Mouse (Mus musculus): ENCODE measurements around the gene Creb3l1. TPM values are rescaled to one million over a fixed set of nuclear protein-coding genes. Genes with fewer than 3 reads are reported as not detected.

Gene Creb3l1
- polyA plus RNA-seq, 1 experiment from 2014 or later: 1.3 TPM

DNA sequence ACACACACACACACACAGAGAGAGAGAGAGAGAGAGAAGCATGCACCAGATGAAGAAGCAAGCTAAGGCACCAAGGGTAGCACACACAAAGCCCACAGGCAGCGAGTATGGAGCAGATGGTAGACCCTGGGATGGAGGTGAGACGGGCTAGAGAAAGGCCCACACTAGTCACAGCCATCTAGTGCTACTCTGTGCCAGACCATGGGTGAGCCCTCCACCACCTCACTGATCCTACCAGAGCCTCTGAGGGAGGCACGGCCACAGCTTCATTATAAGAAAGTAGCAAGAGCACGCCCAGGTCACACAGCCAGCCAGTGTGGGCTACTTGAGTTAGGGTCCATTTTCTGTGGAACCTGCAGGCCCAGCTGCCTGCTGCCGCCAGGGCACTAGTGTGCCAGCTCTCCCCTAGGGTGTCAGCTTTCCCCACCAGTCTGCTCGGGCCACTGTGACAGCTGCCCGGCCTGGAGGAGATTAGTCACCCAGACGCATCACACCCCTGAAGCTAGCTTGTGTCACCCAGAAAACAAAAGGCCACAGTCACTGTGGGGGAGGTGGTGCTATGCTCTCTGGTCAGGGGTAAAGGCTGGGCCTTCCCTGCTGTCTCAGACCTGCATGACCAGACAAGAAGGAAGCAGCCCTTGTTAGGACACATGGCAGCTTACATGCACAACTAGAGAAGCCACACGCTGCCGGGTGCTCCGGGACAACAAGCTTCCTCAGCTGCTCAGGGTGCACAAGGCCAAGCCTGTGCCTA, 76.7 kb downstream of the Creb3l1 start:
- ATAC-seq: 0 out of 2 replicates have a peak, but pooled peaks have one; percentile 7
- no peak overlapping the region for H3K4me3 ChIP-seq (replicated peaks; ENCODE audit: low read length)
- 45% methylated on average over 11 of the region's 11 CpGs for WGBS
- H3K27me3 ChIP-seq (replicated peaks; ENCODE audit: control insufficient read depth, insufficient read depth, low read length): no peaks in the 10 kb centered on the region
- H3K9me3 ChIP-seq (ENCODE audit: control insufficient read depth, low read length): no peaks in the 10 kb centered on the region
- H3K4me2 ChIP-seq (ENCODE audit: low read length): no peak overlapping the region
- 0 out of 2 replicates have a peak overlapping the region, but pooled peaks have one; percentile 23 for H3K9ac ChIP-seq (replicated peaks; ENCODE audit: low read depth, low read length)
- peaks cover 41% of the 10 kb centered on the region for H3K4me1 ChIP-seq (replicated peaks; ENCODE audit: control insufficient read depth, insufficient read depth, low read length)
- no peaks in the 10 kb centered on the region for H3K36me3 ChIP-seq (ENCODE audit: control insufficient read depth, insufficient read depth)
- 0 out of 2 replicates have a peak overlapping the region, but pooled peaks have one; percentile 24 for H3K27ac ChIP-seq (ENCODE audit: low read length)

DNA sequence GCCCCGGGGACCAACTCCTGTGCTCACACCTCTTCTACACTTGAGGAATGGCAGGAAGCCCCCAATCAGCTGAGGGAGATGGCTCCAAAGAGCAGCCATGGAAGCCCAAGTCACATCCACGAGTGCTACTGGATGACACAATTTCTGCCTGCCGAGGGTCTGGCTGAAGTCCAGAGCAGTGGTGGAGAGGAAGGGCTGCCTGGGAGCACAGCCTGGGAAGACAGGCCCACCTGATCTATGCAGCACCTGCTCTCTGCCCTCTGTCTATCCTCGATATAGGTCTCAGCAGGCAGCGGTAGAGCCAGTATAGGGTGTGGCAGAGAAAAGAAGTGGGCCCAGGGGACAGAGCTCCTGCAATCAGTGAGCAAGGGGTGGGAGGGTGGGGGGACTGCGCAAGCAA, 77.5 kb downstream of the Creb3l1 start:
- no peaks in the 10 kb centered on the region for H3K9me3 ChIP-seq (ENCODE audit: control insufficient read depth, low read length)
- H3K4me3 ChIP-seq (replicated peaks; ENCODE audit: low read length): no peak overlapping the region
- H3K27me3 ChIP-seq (replicated peaks; ENCODE audit: control insufficient read depth, insufficient read depth, low read length): no peaks in the 10 kb centered on the region
- H3K27ac ChIP-seq (ENCODE audit: low read length): no peak overlapping the region
- no peak for ATAC-seq
- no peaks in the 10 kb centered on the region for H3K36me3 ChIP-seq (ENCODE audit: control insufficient read depth, insufficient read depth)
- 45% methylated on average over 5 of the region's 6 CpGs for WGBS
- peaks cover 41% of the 10 kb centered on the region for H3K4me1 ChIP-seq (replicated peaks; ENCODE audit: control insufficient read depth, insufficient read depth, low read length)
- H3K4me2 ChIP-seq (ENCODE audit: low read length): no peak overlapping the region
- H3K9ac ChIP-seq (replicated peaks; ENCODE audit: low read depth, low read length): no peak overlapping the region

DNA sequence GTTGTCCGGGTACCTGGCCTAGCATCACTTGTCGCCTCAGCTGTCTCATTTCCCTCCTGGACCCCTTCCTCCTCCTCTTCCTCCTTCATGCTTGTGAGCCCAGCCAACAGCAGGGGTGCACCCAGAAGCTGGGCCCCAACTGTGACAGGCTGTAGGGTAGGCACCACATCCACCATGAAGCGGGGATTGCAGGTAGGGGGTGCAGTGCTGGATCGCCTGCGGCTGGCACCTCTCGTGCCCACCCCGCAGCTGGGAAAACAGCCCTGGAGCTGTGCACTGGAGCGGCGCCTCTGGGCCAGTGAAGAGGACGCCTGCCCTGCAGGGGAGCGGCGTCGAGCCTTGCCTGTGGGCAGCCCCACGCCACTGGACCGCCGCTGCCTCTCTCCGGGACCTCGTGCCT, 78.8 kb downstream of the Creb3l1 start, which contains the start of gene Gm9821:
Gm9821 (plus strand) TSS at position 221 of the 400 bp plus-strand sequence.
- H3K9ac ChIP-seq (replicated peaks; ENCODE audit: low read depth, low read length): peak within 1 kb of the TSS; percentile 15; the same call in 1 of the 2 replicates
- H3K36me3 ChIP-seq (ENCODE audit: control insufficient read depth, insufficient read depth): no peaks in the 10 kb centered on the region
- H3K4me3 ChIP-seq (replicated peaks; ENCODE audit: low read length): no peak within 1 kb of the TSS
- WGBS: 87% methylated on average over 18 of the region's 18 CpGs
- H3K9me3 ChIP-seq (ENCODE audit: control insufficient read depth, low read length): no peaks in the 10 kb centered on the region
- H3K4me1 ChIP-seq (replicated peaks; ENCODE audit: control insufficient read depth, insufficient read depth, low read length): peaks cover 37% of the 10 kb centered on the region
- H3K4me2 ChIP-seq (ENCODE audit: low read length): no peak within 1 kb of the TSS
- no peak within 1 kb of the TSS for H3K27ac ChIP-seq (ENCODE audit: low read length)
- no peak for ATAC-seq
- H3K27me3 ChIP-seq (replicated peaks; ENCODE audit: control insufficient read depth, insufficient read depth, low read length): no peaks in the 10 kb centered on the region

DNA sequence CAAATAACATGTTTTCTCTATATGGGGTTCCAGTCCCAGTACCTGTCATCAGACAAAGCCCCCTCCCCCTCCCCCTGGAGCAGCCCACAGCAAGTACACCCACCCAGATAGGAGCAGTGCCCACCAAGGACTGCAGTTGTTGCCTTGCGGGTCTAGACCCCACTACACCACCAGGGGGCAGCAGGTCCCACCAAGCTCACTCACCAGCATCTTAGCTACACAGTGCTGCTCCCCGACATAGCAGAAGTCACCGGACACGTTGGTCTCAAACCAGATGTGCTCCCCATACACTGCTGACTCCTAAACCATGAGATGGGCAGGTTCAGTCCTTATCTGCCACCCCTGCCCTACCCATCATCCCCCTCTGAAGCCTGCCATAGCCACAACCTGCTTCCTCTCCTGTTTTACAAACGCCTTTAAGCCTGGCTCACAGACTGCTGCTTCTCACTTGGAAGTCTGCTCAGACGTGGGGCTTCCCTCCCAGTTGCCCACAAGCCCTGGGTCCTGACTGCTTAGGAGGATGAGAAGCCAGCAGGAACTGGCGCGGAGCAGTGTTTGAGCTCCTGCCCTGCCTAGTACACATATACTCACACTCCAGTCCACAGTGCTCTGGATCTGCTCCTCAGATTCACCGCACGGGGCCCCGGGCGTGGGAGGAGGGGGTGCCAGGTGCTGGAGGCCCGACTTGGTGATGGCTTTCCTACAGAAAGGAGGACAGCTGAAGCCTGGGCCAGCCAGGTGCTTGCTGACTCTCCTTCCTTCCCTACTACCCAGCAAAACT, 79.9 kb downstream of the Creb3l1 start:
- Histone ChIP-seq H3K36me3 (ENCODE audit: control insufficient read depth, insufficient read depth) (no peaks in the 10 kb centered on the region), H3K27me3 (replicated peaks; ENCODE audit: control insufficient read depth, insufficient read depth, low read length) (no peaks in the 10 kb centered on the region), H3K4me1 (replicated peaks; ENCODE audit: control insufficient read depth, insufficient read depth, low read length) (peaks cover 26% of the 10 kb centered on the region), H3K9me3 (ENCODE audit: control insufficient read depth, low read length) (no peaks in the 10 kb centered on the region), H3K9ac (replicated peaks; ENCODE audit: low read depth, low read length) (peak overlapping the region; percentile 15; the same call in 1 of the 2 replicates), H3K4me2 (ENCODE audit: low read length) (no peak overlapping the region), H3K27ac (ENCODE audit: low read length) (no peak overlapping the region), H3K4me3 (replicated peaks; ENCODE audit: low read length) (no peak overlapping the region)
- peak; percentile 85 for ATAC-seq
- WGBS: 45% methylated on average over 13 of the region's 13 CpGs

DNA sequence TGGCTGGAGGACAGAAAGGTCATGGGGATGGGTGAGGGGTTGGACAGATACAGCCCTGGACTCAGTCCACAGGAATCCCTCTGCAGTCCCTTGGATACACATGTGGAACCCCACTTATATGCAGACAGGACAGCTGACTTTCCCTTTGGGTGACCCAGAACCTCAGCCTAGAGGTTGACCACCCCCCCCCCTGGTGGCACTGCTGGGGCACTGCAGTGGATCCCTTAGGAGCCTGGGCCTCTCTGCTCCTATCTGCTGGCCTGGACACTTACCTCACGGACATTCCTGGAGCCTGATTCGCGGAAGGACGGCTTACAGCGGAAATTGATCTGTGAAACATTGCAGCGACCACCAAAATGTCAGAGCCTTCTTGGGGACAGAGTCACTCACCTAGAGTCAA, 81.9 kb downstream of the Creb3l1 start:
- Histone ChIP-seq H3K4me2 (ENCODE audit: low read length) (no peak overlapping the region), H3K9me3 (ENCODE audit: control insufficient read depth, low read length) (no peaks in the 10 kb centered on the region), H3K27me3 (replicated peaks; ENCODE audit: control insufficient read depth, insufficient read depth, low read length) (no peaks in the 10 kb centered on the region), H3K27ac (ENCODE audit: low read length) (no peak overlapping the region), H3K4me1 (replicated peaks; ENCODE audit: control insufficient read depth, insufficient read depth, low read length) (peaks cover 11% of the 10 kb centered on the region), H3K9ac (replicated peaks; ENCODE audit: low read depth, low read length) (no peak overlapping the region), H3K36me3 (ENCODE audit: control insufficient read depth, insufficient read depth) (peaks cover 8% of the 10 kb centered on the region; the same call in 1 of the 2 replicates), H3K4me3 (replicated peaks; ENCODE audit: low read length) (no peak overlapping the region)
- no peak for ATAC-seq
- WGBS: 72% methylated on average over 6 of the region's 6 CpGs

DNA sequence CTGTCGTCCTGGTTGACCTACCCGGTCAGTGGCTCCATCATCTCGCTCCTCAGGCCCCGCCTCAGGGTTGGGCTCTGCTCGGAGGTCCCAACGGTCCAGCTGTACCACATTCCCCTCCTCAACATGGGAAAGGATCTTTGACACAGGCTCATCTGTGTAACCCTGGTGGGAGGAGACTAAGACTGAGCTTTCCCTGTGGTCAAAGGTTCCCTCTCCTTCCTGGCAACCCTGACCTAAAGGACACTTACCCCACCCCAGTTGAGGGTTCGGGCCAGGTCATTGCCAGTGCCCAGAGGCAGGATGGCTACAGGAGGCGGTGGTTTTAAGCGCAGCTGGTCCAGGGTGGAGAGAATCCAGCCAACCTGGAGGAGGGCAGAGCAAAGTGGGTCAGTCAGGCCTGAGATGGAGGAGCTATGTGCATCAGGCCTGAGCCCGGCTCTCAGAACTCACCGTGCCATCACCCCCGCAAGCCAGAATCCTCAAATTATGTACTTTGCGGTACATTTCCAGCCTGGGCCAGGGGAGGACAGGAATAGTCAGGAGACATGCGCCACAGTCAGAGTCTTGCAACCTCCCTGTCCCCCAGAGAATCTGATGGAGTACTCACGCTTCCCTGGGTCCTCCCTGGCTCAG, 84.9 kb downstream of the Creb3l1 start:
- Histone ChIP-seq H3K4me3 (replicated peaks; ENCODE audit: low read length) (no peak overlapping the region), H3K9ac (replicated peaks; ENCODE audit: low read depth, low read length) (no peak overlapping the region), H3K9me3 (ENCODE audit: control insufficient read depth, low read length) (no peaks in the 10 kb centered on the region), H3K27ac (ENCODE audit: low read length) (no peak overlapping the region), H3K4me2 (ENCODE audit: low read length) (no peak overlapping the region), H3K4me1 (replicated peaks; ENCODE audit: control insufficient read depth, insufficient read depth, low read length) (peaks cover 2% of the 10 kb centered on the region; the same call in 1 of the 2 replicates), H3K36me3 (ENCODE audit: control insufficient read depth, insufficient read depth) (peaks cover 8% of the 10 kb centered on the region; the same call in 1 of the 2 replicates), H3K27me3 (replicated peaks; ENCODE audit: control insufficient read depth, insufficient read depth, low read length) (no peaks in the 10 kb centered on the region)
- ATAC-seq: no peak
- WGBS: 89% methylated on average over 15 of the region's 15 CpGs

DNA sequence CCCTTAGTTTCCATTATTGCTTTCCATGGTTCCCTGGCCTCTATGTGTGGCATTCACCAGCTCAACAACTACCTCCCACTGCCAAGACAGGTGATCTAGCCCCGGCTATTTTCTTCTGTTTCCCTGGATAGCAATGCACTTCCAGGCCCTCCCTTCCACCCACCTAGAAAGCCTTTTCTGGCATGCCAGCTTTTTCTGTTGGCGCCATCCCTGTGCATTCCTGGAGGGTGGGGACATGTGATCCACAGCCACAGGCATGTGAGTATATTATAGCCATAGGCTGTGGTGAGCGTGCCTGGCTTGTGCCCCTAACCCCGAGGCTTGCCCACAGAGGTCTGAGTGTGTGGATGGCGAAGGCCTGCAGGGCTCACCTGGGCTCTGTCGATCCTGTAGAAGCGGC, 88.1 kb downstream of the Creb3l1 start:
- H3K9me3 ChIP-seq (ENCODE audit: control insufficient read depth, low read length): no peaks in the 10 kb centered on the region
- H3K27ac ChIP-seq (ENCODE audit: low read length): no peak overlapping the region
- H3K4me3 ChIP-seq (replicated peaks; ENCODE audit: low read length): no peak overlapping the region

DNA sequence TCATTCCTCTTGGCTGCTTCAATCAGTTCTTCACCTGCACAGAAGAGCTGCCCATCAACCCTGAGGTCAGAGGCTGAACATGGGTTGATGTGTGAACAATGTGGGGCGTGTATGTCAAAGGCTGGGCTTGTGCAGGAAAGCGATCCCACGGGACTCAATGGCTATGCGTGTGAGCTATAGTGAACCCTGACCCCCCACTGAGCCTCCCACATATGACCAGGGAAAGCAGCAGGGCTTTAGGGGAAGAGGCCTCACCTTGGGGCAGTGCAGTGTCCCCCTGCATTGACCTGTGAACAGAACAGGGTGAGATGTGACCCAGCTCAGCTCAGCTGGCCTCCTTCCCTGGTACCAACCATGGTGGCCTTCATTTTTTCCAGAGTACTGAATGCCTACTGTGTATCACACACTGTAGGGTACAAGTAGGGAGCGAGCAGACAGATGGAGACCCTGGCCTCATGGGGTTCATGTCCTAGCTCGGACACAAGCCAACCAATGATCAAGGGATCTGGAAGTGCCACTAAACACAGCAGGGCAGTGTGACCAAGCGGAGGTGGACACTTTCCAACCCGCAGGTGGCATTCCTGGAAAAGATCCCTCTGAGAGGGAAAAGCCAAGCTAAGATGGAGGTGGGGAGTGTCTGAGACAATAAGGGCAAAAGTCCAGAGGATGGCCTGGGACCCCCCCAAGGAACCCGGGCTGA, 89.3 kb downstream of the Creb3l1 start:
- no peak for ATAC-seq
- WGBS: 87% methylated on average over 9 of the region's 9 CpGs
- no peak overlapping the region for H3K9ac ChIP-seq (replicated peaks; ENCODE audit: low read depth, low read length)
- H3K27ac ChIP-seq (ENCODE audit: low read length): no peak overlapping the region
- peaks cover 23% of the 10 kb centered on the region for H3K4me1 ChIP-seq (replicated peaks; ENCODE audit: control insufficient read depth, insufficient read depth, low read length)
- H3K27me3 ChIP-seq (replicated peaks; ENCODE audit: control insufficient read depth, insufficient read depth, low read length): no peaks in the 10 kb centered on the region
- H3K9me3 ChIP-seq (ENCODE audit: control insufficient read depth, low read length): no peaks in the 10 kb centered on the region
- peaks cover 8% of the 10 kb centered on the region; the same call in 1 of the 2 replicates for H3K36me3 ChIP-seq (ENCODE audit: control insufficient read depth, insufficient read depth)
- no peak overlapping the region for H3K4me3 ChIP-seq (replicated peaks; ENCODE audit: low read length)
- no peak overlapping the region for H3K4me2 ChIP-seq (ENCODE audit: low read length)

More for the DNA sequence above, 88.1 kb downstream of the Creb3l1 start:
- Histone ChIP-seq H3K4me1 (replicated peaks; ENCODE audit: control insufficient read depth, insufficient read depth, low read length) (peaks cover 11% of the 10 kb centered on the region; the same call in 1 of the 2 replicates), H3K4me2 (ENCODE audit: low read length) (no peak overlapping the region), H3K9ac (replicated peaks; ENCODE audit: low read depth, low read length) (no peak overlapping the region), H3K36me3 (ENCODE audit: control insufficient read depth, insufficient read depth) (peaks cover 8% of the 10 kb centered on the region; the same call in 1 of the 2 replicates), H3K27me3 (replicated peaks; ENCODE audit: control insufficient read depth, insufficient read depth, low read length) (no peaks in the 10 kb centered on the region)
- ATAC-seq: no peak
- WGBS: 88% methylated on average over 7 of the region's 7 CpGs

All from forebrain, embryonic 16.5 days (tissue).